Mouse (Mus musculus) lung, postnatal 0 days (tissue): Measurements from ENCODE around the gene Map4. TPM values are rescaled to one million over a fixed set of nuclear protein-coding genes. Genes with fewer than 3 reads are reported as not detected.
A peak's percentile ranks its signal among the peaks of the same experiment; 100 is the strongest.
"Not testable (repeated sequence)": the region's sequence is repeated elsewhere in the genome, so short reads cannot be mapped to it uniquely, and the experiment has no call there.

Experiments used
- ATAC-seq: fragments of 200-750 bp; cut with Nextera tagmentation; 2 replicates; pipeline ENCODE4 v1.8.0; 2017; ENCODE audit warnings: moderate library complexity
- DNase-seq: peaks from one replicate; pipeline ENCODE4 v3.0.0-alpha.2; 2016; ENCODE audit warnings: low spot score
- H3K27ac ChIP-seq: fragments of 300-500 bp; sonication (generic); 2 replicates; pipeline ENCODE4 v1.5.1; 2014; ENCODE audit warnings: antibody characterized with exemption, mild to moderate bottlenecking, low read length, mixed read lengths
- H3K27me3 ChIP-seq: fragments of 300-500 bp; sonication (generic); replicated peaks from 2 replicates; pipeline ENCODE4 v1.6.1; 2014; ENCODE audit warnings: low read length, mixed read lengths; ENCODE audit not compliant: insufficient read depth
- H3K36me3 ChIP-seq: fragments of 300-500 bp; sonication (generic); 2 replicates; pipeline ENCODE4 v1.6.1; 2014; ENCODE audit warnings: low read length, mixed read lengths; ENCODE audit not compliant: insufficient read depth
- H3K4me1 ChIP-seq: fragments of 300-500 bp; sonication (generic); 2 replicates; pipeline ENCODE4 v1.6.1; 2014; ENCODE audit warnings: antibody characterized with exemption, low read depth, low read length, mixed read lengths; ENCODE audit not compliant: insufficient read depth
- H3K4me2 ChIP-seq: fragments of 300-500 bp; sonication (generic); replicated peaks from 2 replicates; pipeline ENCODE4 v1.6.1; 2014; ENCODE audit warnings: low read depth, mild to moderate bottlenecking, low read length, moderate library complexity, mixed read lengths
- H3K4me3 ChIP-seq: fragments of 300-500 bp; sonication (generic); 2 replicates; pipeline ENCODE4 v1.5.1; 2014; ENCODE audit warnings: low read depth, low read length
- H3K9ac ChIP-seq: fragments of 300-500 bp; sonication (generic); replicated peaks from 2 replicates; pipeline ENCODE4 v1.6.1; 2014; ENCODE audit warnings: low read depth, mild to moderate bottlenecking
- H3K9me3 ChIP-seq: fragments of 300-500 bp; sonication (generic); 2 replicates; pipeline ENCODE4 v1.6.1; 2016; ENCODE audit warnings: low read length, mixed read lengths
- CTCF ChIP-seq: IDR thresholded peaks from 2 replicates; pipeline ENCODE4 v1.5.1; 2016; ENCODE audit warnings: antibody characterized with exemption, mild to moderate bottlenecking
- EP300 ChIP-seq: IDR thresholded peaks from 2 replicates; pipeline ENCODE4 v1.6.1; 2016; ENCODE audit warnings: antibody characterized with exemption, mild to moderate bottlenecking, control low read depth
- WGBS: fragments of 180-500 bp; shearing (Covaris S2); extraction: QIAGEN DNeasy Blood & Tissue Kit; methylation state at CpG from one replicate; pipeline ENCODE4 v1.1.7; 2014; 5-methylcytosine and 5-hydroxymethylcytosine counted together
- polyA plus RNA-seq: library from polyadenylated mRNA; unstranded; fragments of >200 nt; fragmentation: Nextera tagmentation; extraction: Ambion mirVana; gene quantifications from 2 replicates; pipeline ENCODE4 v1.2.1, GENCODE M21; 2015

Gene Map4
- polyA plus RNA-seq, 1 experiment from 2014 or later, result 35.6 TPM

- Histone ChIP-seq H3K27ac (no peak overlapping the region), H3K36me3 (no peaks in the 10 kb centered on the region), H3K27me3 (no peaks in the 10 kb centered on the region), H3K4me3 (no peak overlapping the region), H3K4me1 (no peaks in the 10 kb centered on the region), H3K9me3 (no peaks in the 10 kb centered on the region), H3K4me2 (no peak overlapping the region), H3K9ac (no peak overlapping the region)
- DNase-seq (peak; percentile 45), ATAC-seq (peak; percentile 47)
- WGBS, result 59% methylated on average over 3 of the region's 3 CpGs
- TF ChIP-seq CTCF (no peak), EP300 (no peak)
Measured at GRCm38 (mm10) chr9:109969181-109969580, 37.9 kb downstream of the Map4 start.

GRCm38 (mm10) chr9:109969792-109970336, 38.6 kb downstream of the Map4 start:
- TF ChIP-seq EP300 (no peak), CTCF (no peak)
- Histone ChIP-seq H3K36me3 (no peaks in the 10 kb centered on the region), H3K27me3 (no peaks in the 10 kb centered on the region), H3K4me1 (no peaks in the 10 kb centered on the region), H3K9me3 (no peaks in the 10 kb centered on the region), H3K4me2 (no peak overlapping the region), H3K27ac (no peak overlapping the region), H3K4me3 (no peak overlapping the region), H3K9ac (no peak overlapping the region)
- 81% methylated on average over 4 of the region's 4 CpGs for WGBS
- ATAC-seq, result no peak
- no peak for DNase-seq

- not testable (repeated sequence) for H3K4me2 ChIP-seq, H3K36me3 ChIP-seq, H3K4me3 ChIP-seq, ATAC-seq, H3K9me3 ChIP-seq, H3K27me3 ChIP-seq, DNase-seq, H3K4me1 ChIP-seq, H3K9ac ChIP-seq, H3K27ac ChIP-seq
- 97% methylated on average over 5 of the region's 5 CpGs for WGBS
Measured at GRCm38 (mm10) chr9:109971711-109972110, 40.5 kb downstream of the Map4 start.

- not testable (repeated sequence) for H3K27ac ChIP-seq, H3K36me3 ChIP-seq, DNase-seq, H3K27me3 ChIP-seq, H3K9ac ChIP-seq, H3K4me2 ChIP-seq, ATAC-seq, H3K4me3 ChIP-seq, H3K9me3 ChIP-seq, H3K4me1 ChIP-seq
- WGBS, result 96% methylated on average over 4 of the region's 4 CpGs
Measured at GRCm38 (mm10) chr9:109980223-109980622, 49.0 kb downstream of the Map4 start.

GRCm38 (mm10) chr9:109985416-109985815, 54.2 kb downstream of the Map4 start:
- Histone ChIP-seq H3K27ac (no peak overlapping the region), H3K9me3 (no peaks in the 10 kb centered on the region), H3K27me3 (no peaks in the 10 kb centered on the region), H3K36me3 (no peaks in the 10 kb centered on the region), H3K9ac (no peak overlapping the region), H3K4me1 (no peaks in the 10 kb centered on the region), H3K4me2 (no peak overlapping the region), H3K4me3 (no peak overlapping the region)
- TF ChIP-seq CTCF (peak; percentile 90), EP300 (no peak)
- peak; percentile 80 for ATAC-seq
- DNase-seq, result peak; percentile 86
- 21% methylated on average over 4 of the region's 4 CpGs for WGBS

GRCm38 (mm10) chr9:109989084-109989483, 57.8 kb downstream of the Map4 start:
- WGBS, result 65% methylated on average over 1 of the region's 1 CpGs
- ATAC-seq, result no peak
- Histone ChIP-seq H3K4me3 (no peak overlapping the region), H3K9ac (no peak overlapping the region), H3K4me1 (no peaks in the 10 kb centered on the region), H3K36me3 (no peaks in the 10 kb centered on the region), H3K4me2 (no peak overlapping the region), H3K9me3 (no peaks in the 10 kb centered on the region), H3K27me3 (no peaks in the 10 kb centered on the region), H3K27ac (no peak overlapping the region)
- DNase-seq, result no peak
- TF ChIP-seq CTCF, result no peak
- TF ChIP-seq EP300, result no peak

GRCm38 (mm10) chr9:109997441-109997840, 66.2 kb downstream of the Map4 start:
- no peak for ATAC-seq
- H3K4me2 ChIP-seq, result no peak overlapping the region
- H3K9ac ChIP-seq, result no peak overlapping the region
- H3K9me3 ChIP-seq, result no peaks in the 10 kb centered on the region
- WGBS, result 82% methylated on average over 4 of the region's 4 CpGs
- TF ChIP-seq CTCF (no peak), EP300 (no peak)
- H3K36me3 ChIP-seq, result no peaks in the 10 kb centered on the region; the same call in 1 of the 2 replicates
- no peak overlapping the region for H3K27ac ChIP-seq
- H3K4me1 ChIP-seq, result no peaks in the 10 kb centered on the region
- no peak overlapping the region for H3K4me3 ChIP-seq
- no peaks in the 10 kb centered on the region for H3K27me3 ChIP-seq
- DNase-seq, result no peak
